Mouse (Mus musculus) G1E (cell line): ENCODE data around the gene Lmtk3.

Source experiments
- CTCF ChIP-seq: IDR thresholded peaks from 2 replicates; pipeline ENCODE4 v1.5.1; 2012; ENCODE audit warnings: low read depth, low read length, inconsistent platforms, mixed read lengths
- GATA1 ChIP-seq: IDR thresholded peaks from 2 replicates; pipeline ENCODE4 v1.6.1; 2012; ENCODE audit warnings: borderline replicate concordance, low read length, inconsistent platforms, mixed read lengths
- GATA2 ChIP-seq: IDR thresholded peaks from 2 replicates; pipeline ENCODE4 v1.6.1; 2012; ENCODE audit warnings: low read depth, low read length, inconsistent platforms, borderline replicate concordance
- POLR2AphosphoS5 ChIP-seq: IDR thresholded peaks from 2 replicates; pipeline ENCODE4 v1.6.1; 2012; ENCODE audit warnings: low read depth, low read length, inconsistent platforms; ENCODE audit not compliant: insufficient replicate concordance
- TAL1 ChIP-seq: conservative IDR thresholded peaks from 2 replicates; pipeline ENCODE4 v1.6.1; 2012; ENCODE audit warnings: low read depth, low read length, inconsistent platforms, mixed read lengths

DNA sequence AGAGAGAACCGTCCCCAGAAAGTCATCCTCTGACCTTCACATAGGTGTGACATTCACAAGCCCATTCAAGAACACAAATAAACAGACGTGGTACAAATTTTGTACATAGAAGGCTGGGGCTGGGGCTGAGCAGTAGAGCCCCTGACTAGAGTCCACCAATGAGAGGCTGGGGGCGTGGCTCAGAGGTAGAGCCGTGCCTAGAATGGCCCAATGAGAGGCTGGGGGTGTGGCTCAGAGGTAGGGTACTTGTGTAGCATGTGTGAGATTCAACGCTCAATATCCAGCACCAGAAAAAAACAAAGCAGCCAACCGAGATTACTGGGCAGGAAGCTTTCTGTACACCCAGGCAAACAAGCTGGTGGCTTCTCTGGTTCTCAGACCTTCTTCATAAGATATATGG is 27.8 kb upstream of the Lmtk3 start:
- TF ChIP-seq CTCF: no peak
- no peak for TF ChIP-seq TAL1
- TF ChIP-seq GATA1: no peak
- TF ChIP-seq POLR2AphosphoS5: no peak
- TF ChIP-seq GATA2: no peak
